Mouse (Mus musculus): ENCODE measurements around the gene 4931400O07Rik. TPM values are rescaled to one million over a fixed set of nuclear protein-coding genes. Genes with fewer than 3 reads are reported as not detected.

Gene 4931400O07Rik
- polyA plus RNA-seq (2015; fragmentation: Nextera tagmentation; extraction: Ambion mirVana): not detected in 2 replicates

DNA sequence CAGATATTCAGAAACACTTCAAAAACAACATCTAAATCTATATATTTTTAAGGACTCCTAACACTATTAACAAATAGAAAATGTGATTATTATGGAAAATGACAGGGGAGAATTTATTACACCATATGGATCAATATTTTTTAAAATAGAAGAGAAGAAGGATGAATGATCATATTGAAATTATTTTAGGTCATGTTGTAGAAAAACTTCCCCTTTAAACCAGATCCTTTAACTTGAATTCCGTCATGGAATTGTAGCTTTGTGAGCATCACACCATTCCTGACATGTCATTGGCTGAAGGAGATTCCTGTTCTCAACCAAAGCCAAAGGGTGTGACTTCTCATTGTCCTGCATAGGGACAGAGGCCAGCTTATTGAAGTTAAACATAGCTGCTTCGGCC lies at the start of gene 4931400O07Rik:
Gene 4931400O07Rik, plus strand, starts transcription at position 301 of the 400 bp plus-strand sequence.
- H3K9me3 ChIP-seq (ENCODE audit: control insufficient read depth, low read length): no peaks in the 10 kb centered on the region
- H3K4me2 ChIP-seq (ENCODE audit: low read depth, low read length): no peak within 1 kb of the TSS
- no peak within 1 kb of the TSS for H3K27ac ChIP-seq (ENCODE audit: low read length)
- H3K4me1 ChIP-seq (replicated peaks; ENCODE audit: control insufficient read depth, insufficient read depth, low read length): no peaks in the 10 kb centered on the region
- ATAC-seq (ENCODE audit: low read depth): no peak
- no peaks in the 10 kb centered on the region for H3K36me3 ChIP-seq (ENCODE audit: control insufficient read depth, insufficient read depth, low read length)
- H3K27me3 ChIP-seq (ENCODE audit: control insufficient read depth, insufficient read depth, low read depth, low read length): no peaks in the 10 kb centered on the region
- no peak within 1 kb of the TSS for H3K9ac ChIP-seq (ENCODE audit: low read length)
- WGBS: 81% methylated on average over 2 of the region's 2 CpGs
- no peak within 1 kb of the TSS for H3K4me3 ChIP-seq (ENCODE audit: low read length)

Other genes with a start within 250 kb of the 4931400O07Rik start
- gene 4933402E13Rik, start 184.5 kb upstream of the 4931400O07Rik start, polyA plus RNA-seq (2015; fragmentation: Nextera tagmentation; extraction: Ambion mirVana): not detected in 2 replicates

Data from lung, embryonic 16.5 days (tissue).